Mouse (Mus musculus) small intestine, adult 2 months (tissue): ENCODE results near the gene Hipk3.

Source experiments
- CTCF ChIP-seq: fragments of 200-500 bp; IDR thresholded peaks from 2 replicates; pipeline ENCODE4 v1.5.1; 2012; ENCODE audit warnings: low read depth, mild to moderate bottlenecking, control low read depth, inconsistent platforms, low read length, moderate library complexity, mixed read lengths; ENCODE audit not compliant: insufficient replicate concordance, insufficient read length; ENCODE audit errors: extremely low read depth
- POLR2A ChIP-seq: fragments of 200-500 bp; IDR thresholded peaks from 2 replicates; pipeline ENCODE4 v1.6.1; 2012; ENCODE audit warnings: low read depth, mild to moderate bottlenecking, control low read depth, inconsistent platforms, low read length, moderate library complexity

- TF ChIP-seq POLR2A, result no peak
- no peak for TF ChIP-seq CTCF
Measured at GRCm38 (mm10) chr2:104471161-104471560, 23.1 kb downstream of the Hipk3 start.
